Mouse (Mus musculus) limb, embryonic 14.5 days (tissue): Measurements from ENCODE around the gene Smg1. TPM values are rescaled to one million over a fixed set of nuclear protein-coding genes. Genes with fewer than 3 reads are reported as not detected.

Experiments
- ATAC-seq: fragments of 200-750 bp; cut with Nextera tagmentation; 2 replicates; pipeline ENCODE4 v1.8.0; 2017; ENCODE audit warnings: low read depth, moderate number of reproducible peaks, moderate TSS enrichment; ENCODE audit not compliant: low FRiP score
- DNase-seq: peaks from one replicate; pipeline ENCODE4 v3.0.0-alpha.2; 2015; ENCODE audit warnings: low spot score
- H3K27ac ChIP-seq: fragments of 300-500 bp; sonication (generic); replicated peaks from 2 replicates; pipeline ENCODE4 v1.5.1; 2014; ENCODE audit warnings: low read depth, mild to moderate bottlenecking, low read length, moderate library complexity, mixed read lengths
- H3K27me3 ChIP-seq: fragments of 300-500 bp; sonication (generic); 2 replicates; pipeline ENCODE4 v1.6.1; 2014; ENCODE audit warnings: low read length, mixed read lengths; ENCODE audit not compliant: control insufficient read depth, insufficient read depth
- H3K36me3 ChIP-seq: fragments of 300-500 bp; sonication (generic); 2 replicates; pipeline ENCODE4 v1.6.1; 2014; ENCODE audit warnings: mild to moderate bottlenecking, low read length, moderate library complexity, mixed read lengths; ENCODE audit not compliant: control insufficient read depth, insufficient read depth
- H3K4me1 ChIP-seq: fragments of 300-500 bp; sonication (generic); 2 replicates; pipeline ENCODE4 v1.6.1; 2014; ENCODE audit warnings: antibody characterized with exemption, low read length, mixed read lengths; ENCODE audit not compliant: control insufficient read depth, insufficient read depth
- H3K4me2 ChIP-seq: fragments of 300-500 bp; sonication (generic); replicated peaks from 2 replicates; pipeline ENCODE4 v1.6.1; 2014; ENCODE audit warnings: low read depth, mild to moderate bottlenecking, low read length, moderate library complexity; ENCODE audit not compliant: severe bottlenecking
- H3K4me3 ChIP-seq: fragments of 300-500 bp; sonication (generic); replicated peaks from 2 replicates; pipeline ENCODE4 v1.5.1; 2014; ENCODE audit warnings: low read length
- H3K9ac ChIP-seq: fragments of 300-500 bp; sonication (generic); 2 replicates; pipeline ENCODE4 v1.6.1; 2014; ENCODE audit warnings: mild to moderate bottlenecking, low read depth, low read length, moderate library complexity; ENCODE audit not compliant: severe bottlenecking
- H3K9me3 ChIP-seq: fragments of 300-500 bp; sonication (generic); 2 replicates; pipeline ENCODE4 v1.6.1; 2016; ENCODE audit warnings: low read length; ENCODE audit not compliant: control insufficient read depth
- POLR2A ChIP-seq: fragments of 200-500 bp; IDR thresholded peaks from 2 replicates; pipeline ENCODE4 v1.8.0; 2012; ENCODE audit warnings: inconsistent platforms, mild to moderate bottlenecking, moderate library complexity, borderline replicate concordance; ENCODE audit not compliant: insufficient read depth, insufficient read length; ENCODE audit errors: extremely low read depth
- WGBS: fragments of 180-500 bp; shearing (Covaris S2); extraction: QIAGEN DNeasy Blood & Tissue Kit; methylation state at CpG from one replicate; pipeline ENCODE4 v1.1.7; 2014; 5-methylcytosine and 5-hydroxymethylcytosine counted together
- polyA plus RNA-seq, 2 experiments: library from polyadenylated mRNA; depleted of rRNA in 1 of 2; stranded (reverse) in 1 of 2; unstranded in 1 of 2; fragments of >200 nt; fragmentation: Nextera tagmentation in 1 of 2; extraction: Ambion mirVana in 1 of 2; gene quantifications; 2 replicates each; pipeline versions ENCODE4 v1.2.1 to v1.2.3; 2012 to 2014

The Smg1 gene
- polyA plus RNA-seq, 2 experiments = 21.6 to 42.8 TPM

DNA sequence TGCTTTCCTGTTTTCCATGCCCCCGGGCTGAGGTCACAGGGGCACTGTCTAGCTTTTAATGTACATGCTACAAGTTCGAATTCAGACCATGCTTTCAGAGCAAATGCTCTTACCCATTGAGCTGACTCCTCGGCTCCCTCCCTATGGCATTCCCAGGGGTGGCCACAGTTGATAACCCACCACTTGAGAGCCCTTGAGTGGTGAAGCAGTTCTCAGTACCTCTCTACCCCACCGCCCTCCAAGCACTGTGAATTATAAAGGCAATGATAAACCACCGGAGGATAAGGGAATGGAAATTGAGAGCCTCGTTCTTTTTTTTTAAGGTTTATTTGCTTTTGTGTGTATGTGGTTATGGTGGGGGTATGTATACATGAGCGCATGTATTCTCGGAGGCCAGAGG, 4.6 kb upstream of the Smg1 start:
- H3K9ac ChIP-seq = no peak overlapping the region
- TF ChIP-seq POLR2A = no peak
- H3K4me3 ChIP-seq = no peak overlapping the region
- ATAC-seq (no peak), DNase-seq (no peak)
- H3K4me2 ChIP-seq = no peak overlapping the region
- no peaks in the 10 kb centered on the region for H3K4me1 ChIP-seq
- 81% methylated on average over 8 of the region's 8 CpGs for WGBS
- no peak overlapping the region for H3K27ac ChIP-seq
- no peaks in the 10 kb centered on the region for H3K36me3 ChIP-seq
- H3K9me3 ChIP-seq = no peaks in the 10 kb centered on the region
- H3K27me3 ChIP-seq = no peaks in the 10 kb centered on the region

DNA sequence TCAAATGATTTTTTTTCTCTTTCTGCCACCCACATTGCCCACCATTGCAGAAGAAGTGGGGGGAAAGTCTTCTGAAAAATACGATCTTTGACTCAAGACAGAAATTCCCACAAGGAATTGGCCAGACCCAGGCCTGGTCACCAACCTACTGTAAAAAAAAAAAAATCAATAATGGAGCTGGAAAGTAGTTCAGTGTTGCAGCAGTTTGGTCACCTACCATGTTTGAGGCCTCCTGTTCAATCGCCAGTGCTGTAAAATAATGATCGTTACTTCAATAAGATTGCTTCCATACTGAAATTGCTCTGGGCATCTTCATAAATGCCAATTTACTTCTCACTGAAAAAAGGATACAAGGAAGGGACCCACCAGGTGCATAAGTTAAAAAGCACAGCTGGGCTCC, 1.8 kb upstream of the Smg1 start:
- TF ChIP-seq POLR2A = no peak

GRCm38 (mm10) chr7:118242911-118243412, 508 bp downstream of the Smg1 start:
- peak overlapping the region; percentile 92 for H3K9ac ChIP-seq
- no peaks in the 10 kb centered on the region for H3K27me3 ChIP-seq
- H3K9me3 ChIP-seq = no peaks in the 10 kb centered on the region
- DNase-seq (peak; percentile 27), ATAC-seq (peak; percentile 13)
- H3K27ac ChIP-seq = peak overlapping the region; percentile 91
- H3K36me3 ChIP-seq = no peaks in the 10 kb centered on the region
- H3K4me1 ChIP-seq = peaks cover 11% of the 10 kb centered on the region
- peak overlapping the region; percentile 67 for H3K4me2 ChIP-seq
- no peak for TF ChIP-seq POLR2A
- 4% methylated on average over 36 of the region's 50 CpGs for WGBS
- H3K4me3 ChIP-seq = peak overlapping the region; percentile 95

More for the DNA sequence above, 1.8 kb upstream of the Smg1 start:
- DNase-seq (no peak), ATAC-seq (no peak)
- no peaks in the 10 kb centered on the region for H3K9me3 ChIP-seq
- H3K4me3 ChIP-seq = no peak overlapping the region
- no peaks in the 10 kb centered on the region for H3K36me3 ChIP-seq
- 77% methylated on average over 3 of the region's 3 CpGs for WGBS
- H3K4me1 ChIP-seq = peaks cover 11% of the 10 kb centered on the region
- H3K27ac ChIP-seq = no peak overlapping the region
- H3K27me3 ChIP-seq = no peaks in the 10 kb centered on the region
- no peak overlapping the region for H3K4me2 ChIP-seq
- H3K9ac ChIP-seq = no peak overlapping the region

- TF ChIP-seq POLR2A = no peak
- H3K9ac ChIP-seq = peak overlapping the region; percentile 92
- H3K27ac ChIP-seq = peak overlapping the region; percentile 91
- DNase-seq (no peak), ATAC-seq (no peak)
- no peaks in the 10 kb centered on the region for H3K36me3 ChIP-seq
- peak overlapping the region; percentile 67 for H3K4me2 ChIP-seq
- 14% methylated on average over 6 of the region's 6 CpGs for WGBS
- H3K27me3 ChIP-seq = no peaks in the 10 kb centered on the region
- no peaks in the 10 kb centered on the region for H3K9me3 ChIP-seq
- peak overlapping the region; percentile 95 for H3K4me3 ChIP-seq
- peaks cover 11% of the 10 kb centered on the region for H3K4me1 ChIP-seq
These were observed 1.2 kb downstream of the Smg1 start for GRCm38 (mm10) chr7:118242309-118242708.

DNA sequence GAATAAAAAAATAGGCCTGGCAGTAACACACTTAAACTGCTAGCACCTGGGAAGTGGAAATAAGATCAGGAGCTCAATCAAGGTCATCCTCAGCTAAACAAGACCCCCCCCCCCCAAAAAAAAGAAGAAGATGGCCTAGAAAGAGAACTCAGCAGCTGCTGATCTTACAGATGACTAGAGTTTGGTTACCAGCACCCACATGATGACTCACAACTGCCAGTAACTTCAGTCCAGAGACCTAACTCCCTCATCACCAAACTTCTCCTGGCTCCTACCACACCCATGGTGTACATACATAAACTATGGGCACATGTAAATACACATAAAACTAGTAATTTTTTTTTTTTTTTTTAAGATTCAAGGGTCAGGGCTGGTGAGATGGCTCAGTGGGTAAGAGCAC, 3.1 kb downstream of the Smg1 start:
- Histone ChIP-seq H3K4me3 (no peak overlapping the region), H3K4me2 (no peak overlapping the region), H3K9me3 (no peaks in the 10 kb centered on the region), H3K27me3 (no peaks in the 10 kb centered on the region), H3K36me3 (no peaks in the 10 kb centered on the region), H3K9ac (no peak overlapping the region), H3K27ac (no peak overlapping the region), H3K4me1 (peaks cover 11% of the 10 kb centered on the region)
- DNase-seq = no peak
- no peak for TF ChIP-seq POLR2A
- ATAC-seq = no peak

DNA sequence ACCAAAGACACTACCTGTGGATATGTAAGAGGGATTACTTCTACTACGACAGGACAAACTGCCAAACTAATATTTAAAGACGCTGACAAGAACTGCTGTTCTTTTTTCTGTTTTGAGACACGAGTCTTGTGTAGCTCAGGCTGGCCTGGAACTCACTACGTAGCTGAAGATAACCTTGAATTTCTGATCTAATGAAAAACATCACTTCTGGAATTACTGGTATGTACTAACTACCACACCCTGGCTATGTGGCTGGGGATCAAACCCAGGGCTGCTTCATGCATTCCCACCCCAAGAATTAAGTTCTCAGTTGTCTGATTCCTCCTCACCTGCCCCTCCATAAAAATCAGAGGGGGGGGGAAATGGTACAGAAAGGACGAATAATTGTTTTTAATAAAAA, 3.5 kb downstream of the Smg1 start:
- 82% methylated on average over 5 of the region's 5 CpGs for WGBS
- peaks cover 11% of the 10 kb centered on the region for H3K4me1 ChIP-seq
- H3K4me2 ChIP-seq = no peak overlapping the region
- no peak overlapping the region for H3K9ac ChIP-seq
- TF ChIP-seq POLR2A = no peak
- H3K4me3 ChIP-seq = no peak overlapping the region
- no peaks in the 10 kb centered on the region for H3K36me3 ChIP-seq
- no peak for DNase-seq
- no peaks in the 10 kb centered on the region for H3K27me3 ChIP-seq
- ATAC-seq = no peak
- no peak overlapping the region for H3K27ac ChIP-seq
- no peaks in the 10 kb centered on the region for H3K9me3 ChIP-seq
